Mouse (Mus musculus) gastrocnemius, adult 18-20 months (tissue): ENCODE measurements at regions not wholly inside any gene's neighbourhood (a gene's known extent, or its start where the extent isn't known, plus 50 kb on each side); places are given as distances from the start of the nearest gene placed in this dataset.

Source experiments
- DNase-seq: peaks from one replicate; pipeline ENCODE4 v3.0.0; 2021; ENCODE audit warnings: low spot score

GRCm38 (mm10) chr11:24535462-24535861 is 457.6 kb downstream of the Bcl11a start:
- DNase-seq, result no peak

- DNase-seq, result no peak
Observed at GRCm38 (mm10) chr11:24537721-24538120, 459.9 kb downstream of the Bcl11a start.

DNA sequence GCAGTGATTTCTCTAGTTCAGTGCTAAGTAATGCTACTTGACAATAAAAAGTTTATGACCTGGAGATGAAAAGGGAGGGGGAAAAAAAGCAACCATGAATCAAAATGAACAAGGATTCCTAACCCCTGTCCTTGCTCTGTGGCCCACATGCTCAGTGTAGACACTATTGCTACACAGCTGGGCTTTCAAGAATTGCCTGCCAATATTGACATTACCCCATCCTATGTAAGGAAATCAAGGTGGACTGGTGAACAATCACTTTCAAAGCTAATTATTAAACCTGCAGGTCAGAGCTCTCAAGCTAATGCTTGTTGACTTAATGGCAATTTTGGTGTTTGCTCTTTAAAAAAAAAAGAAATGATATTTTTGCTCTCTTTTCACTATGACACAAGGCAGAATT is 491.8 kb downstream of the Bcl11a start:
- DNase-seq, result no peak

DNA sequence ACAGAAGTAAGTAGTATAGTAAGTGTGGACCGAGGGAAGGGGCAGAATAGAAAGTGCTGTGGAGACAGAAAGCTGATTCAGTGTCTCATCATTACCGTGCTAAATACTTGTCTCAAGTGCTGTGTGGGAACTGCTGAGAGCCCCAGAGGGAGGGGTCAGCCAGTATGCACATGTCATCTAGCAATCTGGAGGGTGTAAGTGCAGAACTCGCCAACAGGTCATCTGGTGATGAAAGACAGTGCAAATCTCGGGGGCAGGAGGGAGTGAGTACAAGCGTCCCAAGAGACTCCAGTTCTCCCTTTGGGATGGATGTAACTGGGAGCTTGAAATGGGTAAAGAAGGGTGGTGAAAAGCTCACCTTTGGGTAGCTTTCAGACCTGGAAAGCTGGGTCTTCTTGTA is 535.7 kb downstream of the Bcl11a start:
- DNase-seq, result peak; percentile 32

- DNase-seq, result no peak
Observed at GRCm38 (mm10) chr11:24615436-24615835, 537.6 kb downstream of the Bcl11a start.

- no peak for DNase-seq
Observed at GRCm38 (mm10) chr11:24618586-24618985, 540.7 kb downstream of the Bcl11a start.

- DNase-seq, result no peak
Observed at GRCm38 (mm10) chr11:24619021-24619420, 541.2 kb downstream of the Bcl11a start.

- DNase-seq, result no peak
Observed at GRCm38 (mm10) chr11:24628619-24629018, 550.8 kb downstream of the Bcl11a start.

- DNase-seq, result no peak
Observed at GRCm38 (mm10) chr11:24629431-24629830, 551.6 kb downstream of the Bcl11a start.

DNA sequence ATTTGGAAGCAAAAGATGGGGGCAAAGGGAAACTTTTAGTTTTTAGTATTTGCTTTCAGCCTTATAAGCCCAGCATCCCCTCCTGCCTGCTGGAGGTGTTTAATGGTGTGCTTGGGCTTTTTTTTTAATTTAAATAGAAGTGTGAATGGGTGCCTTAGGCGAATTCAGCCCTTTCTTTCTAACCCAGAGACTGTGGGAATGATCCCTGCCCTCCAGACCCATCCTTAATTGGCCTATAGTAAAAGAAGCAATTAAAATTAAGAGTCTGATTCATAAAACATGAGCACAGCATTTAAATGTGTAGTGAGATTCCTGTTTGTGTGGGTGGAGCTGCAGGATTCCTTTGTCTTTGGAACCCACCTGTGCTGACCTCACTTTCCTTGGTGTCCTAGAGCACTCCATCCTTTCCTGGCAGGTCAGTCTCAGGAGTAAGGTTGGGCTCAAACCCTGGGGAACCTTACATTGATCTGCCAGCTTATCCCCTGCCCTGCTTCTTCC is 552.6 kb downstream of the Bcl11a start:
- no peak for DNase-seq

DNA sequence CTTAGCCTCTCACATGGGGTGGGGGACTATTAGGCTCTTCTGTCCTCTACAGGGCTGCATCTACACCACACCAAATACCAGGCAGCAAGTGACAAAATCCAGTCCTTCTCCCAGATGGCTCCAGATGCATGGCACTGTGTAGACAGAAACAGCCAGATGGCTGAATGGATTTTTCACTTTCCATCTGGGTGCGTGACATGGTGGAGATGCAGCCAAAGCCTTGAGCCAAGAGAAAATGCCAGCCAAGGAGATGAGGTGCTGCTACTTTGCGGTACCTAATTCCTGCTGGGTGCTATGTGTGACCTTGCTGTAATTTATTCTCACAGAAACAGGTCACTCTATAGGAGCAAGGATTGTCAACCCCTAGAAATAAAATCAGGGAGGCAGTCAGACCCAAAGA is 553.8 kb downstream of the Bcl11a start:
- no peak for DNase-seq

GRCm38 (mm10) chr11:24636716-24637115 is 558.9 kb downstream of the Bcl11a start:
- DNase-seq, result no peak

- DNase-seq, result no peak
Observed at GRCm38 (mm10) chr11:24643439-24644109, 565.7 kb downstream of the Bcl11a start.

GRCm38 (mm10) chr11:24652852-24653251 is 575.0 kb downstream of the Bcl11a start:
- no peak for DNase-seq

DNA sequence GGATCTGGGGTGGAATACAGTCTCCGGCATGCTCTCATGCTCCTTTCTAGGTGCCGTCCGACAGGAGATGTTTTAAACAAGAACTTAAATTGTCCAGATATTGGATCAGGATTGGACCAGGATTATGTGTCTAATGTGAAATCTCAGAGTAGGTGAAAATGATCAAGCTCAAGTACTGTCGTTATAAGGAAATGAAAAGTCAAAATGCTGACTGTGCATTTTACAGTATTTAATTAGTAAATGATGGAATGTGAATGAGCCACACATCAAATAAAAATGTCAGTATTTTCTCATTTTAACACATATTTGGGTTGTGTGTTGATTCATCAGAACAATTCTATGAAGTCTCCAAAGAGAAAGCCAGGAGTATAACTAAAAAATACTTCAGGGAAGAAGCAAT is 586.2 kb downstream of the Bcl11a start:
- no peak for DNase-seq

GRCm38 (mm10) chr11:24665310-24665709 is 587.5 kb downstream of the Bcl11a start:
- DNase-seq, result no peak

DNA sequence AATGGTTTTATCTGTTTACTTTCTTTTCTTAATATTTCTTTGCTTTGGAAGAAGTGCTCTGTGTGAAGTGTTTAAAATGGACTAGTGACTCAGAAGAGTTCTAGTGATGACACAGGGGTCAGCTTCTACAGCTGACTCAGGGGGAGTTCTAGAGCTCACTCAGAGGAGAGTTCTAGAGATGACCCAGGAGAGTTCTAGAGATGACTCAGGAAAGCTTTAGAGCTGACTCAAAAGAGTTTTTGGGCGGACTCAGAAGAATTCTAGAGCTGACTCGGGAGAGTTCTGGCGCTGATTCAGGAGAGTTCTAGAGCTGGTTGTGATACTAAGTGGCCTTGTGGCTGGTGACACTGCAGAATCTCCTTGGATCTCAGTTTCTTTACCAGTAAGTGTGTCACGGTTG is 593.8 kb downstream of the Bcl11a start:
- DNase-seq, result no peak

DNA sequence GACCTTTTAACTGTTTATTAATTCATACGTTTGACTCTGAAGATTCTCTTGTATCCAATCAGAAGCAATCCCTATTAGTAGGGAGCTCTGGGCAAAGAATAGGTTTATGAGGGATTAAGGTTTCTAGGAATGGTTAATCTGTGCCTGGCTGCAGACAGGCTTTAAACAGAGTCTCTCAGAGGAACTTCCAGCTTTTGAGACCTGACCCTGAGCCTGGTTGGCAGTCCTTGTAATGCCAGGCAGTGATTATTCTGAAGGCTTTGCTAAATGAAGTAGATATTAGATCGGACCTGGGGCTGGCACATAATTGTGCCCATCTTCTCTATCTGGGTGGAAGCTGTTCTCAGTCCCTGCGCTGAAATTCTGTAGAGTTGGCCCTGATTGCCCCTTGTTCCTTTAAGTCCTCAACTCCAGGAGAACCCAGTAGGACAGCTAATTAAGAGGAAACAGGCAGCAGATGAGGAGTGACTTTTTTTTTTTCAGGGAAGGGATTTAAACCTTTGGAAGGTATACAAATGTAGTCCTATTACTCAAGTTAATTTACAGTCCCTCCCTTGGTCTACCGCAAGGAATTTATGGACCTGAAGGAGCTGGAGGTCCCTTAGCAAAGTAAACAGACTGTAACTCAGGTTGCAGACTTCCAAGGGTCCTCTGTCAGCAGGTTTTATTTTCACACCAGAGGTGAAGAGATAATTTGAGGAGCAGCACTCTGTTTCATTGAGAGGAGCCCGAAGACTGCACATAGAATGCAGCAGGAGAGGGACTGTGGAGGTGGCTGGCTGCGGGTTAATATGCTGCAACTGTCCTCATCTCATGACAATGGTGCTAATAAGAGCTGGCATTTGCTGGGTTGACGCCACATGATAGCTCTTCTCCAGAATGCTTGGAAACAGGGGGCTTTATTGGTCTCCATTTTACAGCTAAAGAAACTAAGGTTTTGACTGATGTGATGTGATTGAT is 595.7 kb downstream of the Bcl11a start:
- DNase-seq, result no peak

GRCm38 (mm10) chr11:24674208-24674571 is 596.3 kb downstream of the Bcl11a start:
- DNase-seq, result peak; percentile 20

DNA sequence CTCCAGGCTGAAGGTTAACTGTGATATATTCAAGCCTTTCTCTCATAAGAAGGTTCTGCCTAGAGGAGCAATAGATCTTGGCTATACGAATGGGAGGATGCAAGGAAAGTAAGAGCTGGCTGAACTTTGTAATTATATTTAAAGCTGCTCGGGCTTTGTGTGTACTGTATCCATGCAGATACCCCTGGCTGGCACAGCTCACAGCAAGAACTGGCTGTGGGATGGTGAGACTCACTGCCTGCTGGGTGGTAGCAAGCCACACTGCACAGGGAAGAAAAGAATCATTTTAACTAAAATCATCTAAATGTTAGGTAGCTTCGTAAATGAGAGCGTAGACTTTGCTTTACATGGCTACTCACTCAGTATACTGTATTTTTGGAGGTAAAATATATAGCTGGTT is 599.2 kb downstream of the Bcl11a start:
- DNase-seq, result no peak

DNA sequence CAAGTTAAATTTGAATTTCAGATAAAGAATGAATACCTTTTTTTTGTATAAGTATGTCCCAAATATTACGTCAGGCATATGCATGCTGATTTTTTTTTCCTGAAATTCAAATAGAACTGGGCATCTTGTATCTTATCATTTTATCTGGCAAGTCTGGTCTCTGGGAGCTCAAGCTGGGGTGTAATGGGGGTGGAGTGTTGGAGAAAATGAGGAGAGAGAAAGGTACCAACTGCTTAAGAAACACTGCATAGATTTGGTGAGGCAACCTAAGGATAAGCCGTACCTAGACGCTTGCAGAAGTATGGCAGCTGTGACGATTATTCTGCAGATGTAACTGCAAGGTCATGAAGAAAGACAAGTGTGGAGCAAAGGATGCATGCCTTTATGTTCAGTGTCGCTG is 601.7 kb downstream of the Bcl11a start:
- DNase-seq, result no peak

DNA sequence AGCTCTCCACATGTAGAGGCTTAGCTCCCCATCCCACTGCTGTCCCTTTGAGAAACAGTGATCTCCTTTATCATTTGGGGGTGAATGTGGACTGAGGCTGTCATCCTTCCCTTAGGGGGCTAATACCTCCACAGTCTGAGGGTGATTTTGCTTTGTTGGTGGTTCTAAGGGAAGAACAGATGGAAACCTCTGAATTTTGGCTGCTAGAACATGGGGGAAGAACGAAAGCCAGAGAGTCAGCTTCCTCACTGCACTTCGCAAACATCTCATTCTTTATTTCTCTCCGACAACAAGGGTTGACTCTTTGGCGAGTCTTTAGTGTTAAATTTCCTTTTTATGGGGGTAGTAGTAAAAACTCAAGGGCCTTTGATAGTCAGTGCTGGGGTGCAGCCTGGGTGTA is 604.6 kb downstream of the Bcl11a start:
- no peak for DNase-seq
